Mouse (Mus musculus) embryonic facial prominence, embryonic 14.5 days (tissue): ENCODE measurements around the gene Tlnrd1. TPM values are rescaled to one million over a fixed set of nuclear protein-coding genes. Genes with fewer than 3 reads are reported as not detected.
A peak's percentile ranks its signal among the peaks of the same experiment; 100 is the strongest.
"Not testable (repeated sequence)": the region's sequence is repeated elsewhere in the genome, so short reads cannot be mapped to it uniquely, and the experiment has no call there.

ENCODE experiments used
- ATAC-seq: fragments of 200-750 bp; cut with Nextera tagmentation; 2 replicates; pipeline ENCODE4 v1.8.0; 2017; ENCODE audit warnings: low read depth, moderate number of reproducible peaks, moderate TSS enrichment
- DNase-seq: peaks from one replicate; pipeline ENCODE4 v3.0.0-alpha.2; 2015; ENCODE audit warnings: low spot score
- H3K27ac ChIP-seq: fragments of 300-500 bp; sonication (generic); replicated peaks from 2 replicates; pipeline ENCODE4 v1.5.1; 2014; ENCODE audit warnings: low read depth, mild to moderate bottlenecking, low read length, moderate library complexity
- H3K27me3 ChIP-seq: fragments of 300-500 bp; sonication (generic); replicated peaks from 2 replicates; pipeline ENCODE4 v1.6.1; 2014; ENCODE audit warnings: low read length; ENCODE audit not compliant: control insufficient read depth, insufficient read depth
- H3K36me3 ChIP-seq: fragments of 300-500 bp; sonication (generic); 2 replicates; pipeline ENCODE4 v1.6.1; 2014; ENCODE audit warnings: low read length, mixed read lengths; ENCODE audit not compliant: control insufficient read depth, insufficient read depth
- H3K4me1 ChIP-seq: fragments of 300-500 bp; sonication (generic); 2 replicates; pipeline ENCODE4 v1.6.1; 2014; ENCODE audit warnings: antibody characterized with exemption, low read length; ENCODE audit not compliant: control insufficient read depth, insufficient read depth
- H3K4me2 ChIP-seq: fragments of 300-500 bp; sonication (generic); 2 replicates; pipeline ENCODE4 v1.6.1; 2014; ENCODE audit warnings: low read depth, mild to moderate bottlenecking, low read length, moderate library complexity, mixed read lengths
- H3K4me3 ChIP-seq: fragments of 300-500 bp; sonication (generic); 2 replicates; pipeline ENCODE4 v1.5.1; 2014; ENCODE audit warnings: low read depth, mild to moderate bottlenecking, low read length
- H3K9ac ChIP-seq: fragments of 300-500 bp; sonication (generic); 2 replicates; pipeline ENCODE4 v1.6.1; 2014; ENCODE audit warnings: low read depth, mild to moderate bottlenecking, low read length, moderate library complexity, mixed read lengths
- H3K9me3 ChIP-seq: fragments of 300-500 bp; sonication (generic); 2 replicates; pipeline ENCODE4 v1.6.1; 2016; ENCODE audit warnings: low read length; ENCODE audit not compliant: control insufficient read depth
- WGBS: fragments of 180-500 bp; shearing (Covaris S2); extraction: QIAGEN DNeasy Blood & Tissue Kit; methylation state at CpG from one replicate; pipeline ENCODE4 v1.1.7; 2014; 5-methylcytosine and 5-hydroxymethylcytosine counted together
- polyA plus RNA-seq: library from polyadenylated mRNA; unstranded; fragments of >200 nt; fragmentation: Nextera tagmentation; extraction: Ambion mirVana; gene quantifications from 2 replicates; pipeline ENCODE4 v1.2.1, GENCODE M21; 2014

Gene Tlnrd1
- polyA plus RNA-seq, 1 experiment from 2014 or later: 14.9 TPM

DNA sequence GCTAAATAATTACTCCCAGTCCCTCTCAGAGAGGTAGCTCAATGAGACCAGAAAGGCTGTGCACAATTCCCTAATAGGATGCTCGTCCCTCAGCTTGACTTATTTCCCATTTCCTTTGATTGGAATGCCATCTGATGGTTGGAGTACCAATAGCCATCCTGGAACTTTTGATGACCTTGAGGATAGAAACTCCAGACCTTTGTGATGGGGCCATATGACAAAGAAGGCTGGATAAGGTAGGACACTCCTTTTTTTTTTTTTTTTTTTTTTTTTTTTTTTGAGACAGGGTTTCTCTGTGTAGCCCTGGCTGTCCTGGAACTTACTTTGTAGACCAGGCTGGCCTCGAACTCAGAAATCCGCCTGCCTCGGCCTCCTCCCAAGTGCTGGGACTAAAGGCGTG is 5.8 kb upstream of the Tlnrd1 start:
- H3K27ac ChIP-seq, H3K9me3 ChIP-seq, H3K4me2 ChIP-seq, H3K4me3 ChIP-seq, H3K27me3 ChIP-seq, ATAC-seq, H3K36me3 ChIP-seq, DNase-seq, H3K9ac ChIP-seq, H3K4me1 ChIP-seq: not testable (repeated sequence)
- 88% methylated on average over 5 of the region's 5 CpGs for WGBS

DNA sequence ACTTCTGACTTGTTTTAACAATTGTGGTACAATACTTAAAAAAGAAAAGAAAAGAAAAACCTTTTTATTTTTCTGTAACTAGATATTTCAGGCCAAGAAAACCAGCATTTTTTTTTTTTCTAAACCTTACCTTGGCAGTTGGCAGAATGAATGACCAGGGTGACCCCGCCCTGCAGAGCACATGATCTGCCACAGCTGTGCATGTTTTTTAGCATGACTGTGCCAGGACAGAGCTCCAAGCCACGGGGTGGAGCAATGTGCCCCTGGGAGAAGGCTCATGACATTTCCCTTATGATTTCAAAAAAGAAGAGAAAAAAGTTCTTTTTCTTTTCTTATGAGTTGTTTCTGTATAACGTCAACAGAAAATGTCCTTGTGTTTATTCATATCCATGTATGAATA is 5.3 kb upstream of the Tlnrd1 start:
- ATAC-seq: no peak

DNA sequence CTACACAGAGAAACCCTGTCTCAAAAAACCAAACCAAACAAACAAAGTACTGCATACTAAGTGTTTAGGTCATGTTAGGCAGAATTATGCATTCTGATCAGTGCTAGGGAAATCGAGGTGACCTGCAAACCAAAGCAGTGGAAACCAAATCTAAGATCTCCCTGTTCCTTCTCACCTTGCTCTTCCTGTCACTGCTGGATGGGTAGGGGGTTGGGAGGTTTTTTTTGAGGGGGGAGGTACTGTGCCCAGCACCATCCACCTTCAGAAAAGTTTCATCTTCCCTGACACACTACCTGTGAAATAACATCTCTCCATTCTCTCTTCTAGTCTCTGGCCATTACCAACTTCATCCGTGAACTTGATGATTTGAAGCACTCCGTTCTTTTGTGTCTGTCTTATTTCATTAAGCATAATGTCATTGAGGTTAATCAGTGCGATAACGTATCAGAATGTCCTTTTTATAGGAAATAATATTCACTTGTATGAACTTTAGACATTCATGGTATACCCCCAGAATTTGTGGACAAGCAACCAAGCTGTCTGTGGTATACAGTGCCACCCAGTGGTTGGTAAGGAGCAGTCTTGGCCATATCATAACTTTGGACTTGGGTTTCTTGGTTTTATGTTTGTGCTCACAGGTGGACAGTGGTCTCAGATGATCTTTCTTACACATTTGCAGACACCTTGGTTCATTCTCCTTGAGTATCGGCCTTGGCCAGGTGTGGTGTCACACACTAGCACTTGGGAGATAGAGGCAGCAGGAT is 2.4 kb upstream of the Tlnrd1 start:
- no peaks in the 10 kb centered on the region for H3K9me3 ChIP-seq
- H3K27ac ChIP-seq: no peak overlapping the region
- 0 out of 2 replicates have a peak, but pooled peaks cover 7% of the 10 kb centered on the region for H3K36me3 ChIP-seq
- H3K4me1 ChIP-seq: peaks cover 16% of the 10 kb centered on the region
- no peaks in the 10 kb centered on the region for H3K27me3 ChIP-seq
- no peak overlapping the region for H3K9ac ChIP-seq
- no peak overlapping the region for H3K4me2 ChIP-seq
- DNase-seq (no peak), ATAC-seq (no peak)
- H3K4me3 ChIP-seq: no peak overlapping the region
- 93% methylated on average over 6 of the region's 6 CpGs for WGBS

More for the DNA sequence above, 5.3 kb upstream of the Tlnrd1 start:
- Histone ChIP-seq H3K4me2 (no peak overlapping the region), H3K9ac (no peak overlapping the region), H3K9me3 (no peaks in the 10 kb centered on the region), H3K4me1 (peaks cover 12% of the 10 kb centered on the region), H3K27me3 (no peaks in the 10 kb centered on the region), H3K27ac (no peak overlapping the region; the same call in 1 of the 2 replicates), H3K4me3 (no peak overlapping the region), H3K36me3 (0 out of 2 replicates have a peak, but pooled peaks cover under 1% of the 10 kb centered on the region)
- peak; percentile 45 for DNase-seq
- WGBS: 39% methylated on average over 3 of the region's 3 CpGs

DNA sequence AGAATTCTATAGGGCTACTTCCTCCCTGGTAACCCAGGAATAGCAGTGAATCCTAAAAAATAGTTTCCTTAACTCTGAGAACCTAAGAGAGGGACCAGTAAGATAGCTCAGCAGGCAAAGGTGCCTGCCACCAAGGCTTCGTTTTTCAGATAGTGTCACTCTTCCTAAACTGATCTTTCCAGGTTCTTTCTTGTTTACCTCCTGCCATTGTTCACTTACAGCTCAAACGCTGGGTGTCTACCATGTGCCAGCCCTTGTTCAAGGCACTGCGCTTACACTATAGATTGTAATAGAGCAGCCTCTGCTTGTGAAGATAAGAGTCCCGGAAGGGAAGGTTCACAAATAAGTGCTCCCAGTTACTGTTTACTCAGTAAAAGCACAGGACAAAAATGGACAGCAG is 1.7 kb upstream of the Tlnrd1 start:
- Histone ChIP-seq H3K27ac (no peak overlapping the region), H3K4me1 (peaks cover 24% of the 10 kb centered on the region), H3K4me3 (no peak overlapping the region), H3K36me3 (0 out of 2 replicates have a peak, but pooled peaks cover 7% of the 10 kb centered on the region), H3K9me3 (no peaks in the 10 kb centered on the region), H3K4me2 (no peak overlapping the region), H3K9ac (no peak overlapping the region), H3K27me3 (no peaks in the 10 kb centered on the region)
- DNase-seq: no peak
- WGBS: 89% methylated on average over 4 of the region's 4 CpGs
- no peak for ATAC-seq

DNA sequence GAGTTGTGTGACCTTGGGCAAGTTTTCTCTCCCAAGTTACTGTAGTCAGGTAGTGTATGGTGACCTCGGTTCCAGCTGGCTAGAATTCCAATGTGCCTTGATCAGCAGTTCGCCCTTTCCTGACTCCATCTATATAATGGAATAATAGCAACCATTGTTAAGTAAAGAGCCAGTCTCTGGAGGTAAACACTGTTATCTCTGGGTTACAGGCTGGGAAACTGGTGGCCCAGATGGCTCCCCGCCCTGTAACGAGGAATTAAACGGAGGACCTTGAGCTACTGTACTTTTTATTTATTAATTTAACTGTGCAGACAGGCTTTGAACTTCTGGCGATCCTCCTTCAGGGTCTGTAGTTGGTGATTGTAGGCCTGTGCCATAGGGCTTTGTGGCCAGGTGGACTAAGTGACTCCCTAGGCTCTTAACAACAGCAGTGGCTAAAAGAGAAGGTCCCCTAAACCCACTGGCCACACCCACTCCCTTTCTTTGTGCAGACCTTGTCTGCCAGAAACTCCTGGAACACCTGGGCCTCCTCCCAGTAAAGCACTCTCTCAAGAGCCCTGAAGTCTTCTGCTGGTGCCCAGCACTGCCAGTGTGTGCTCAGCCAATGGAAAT is 922 bp upstream of the Tlnrd1 start:
- ATAC-seq (no peak), DNase-seq (no peak)
- Histone ChIP-seq H3K4me2 (peak overlapping the region; percentile 91), H3K27ac (peak overlapping the region; percentile 96), H3K9ac (peak overlapping the region; percentile 90), H3K4me3 (peak overlapping the region; percentile 87), H3K4me1 (peaks cover 31% of the 10 kb centered on the region), H3K9me3 (no peaks in the 10 kb centered on the region), H3K36me3 (0 out of 2 replicates have a peak, but pooled peaks cover 7% of the 10 kb centered on the region), H3K27me3 (no peaks in the 10 kb centered on the region)
- 29% methylated on average over 6 of the region's 6 CpGs for WGBS

DNA sequence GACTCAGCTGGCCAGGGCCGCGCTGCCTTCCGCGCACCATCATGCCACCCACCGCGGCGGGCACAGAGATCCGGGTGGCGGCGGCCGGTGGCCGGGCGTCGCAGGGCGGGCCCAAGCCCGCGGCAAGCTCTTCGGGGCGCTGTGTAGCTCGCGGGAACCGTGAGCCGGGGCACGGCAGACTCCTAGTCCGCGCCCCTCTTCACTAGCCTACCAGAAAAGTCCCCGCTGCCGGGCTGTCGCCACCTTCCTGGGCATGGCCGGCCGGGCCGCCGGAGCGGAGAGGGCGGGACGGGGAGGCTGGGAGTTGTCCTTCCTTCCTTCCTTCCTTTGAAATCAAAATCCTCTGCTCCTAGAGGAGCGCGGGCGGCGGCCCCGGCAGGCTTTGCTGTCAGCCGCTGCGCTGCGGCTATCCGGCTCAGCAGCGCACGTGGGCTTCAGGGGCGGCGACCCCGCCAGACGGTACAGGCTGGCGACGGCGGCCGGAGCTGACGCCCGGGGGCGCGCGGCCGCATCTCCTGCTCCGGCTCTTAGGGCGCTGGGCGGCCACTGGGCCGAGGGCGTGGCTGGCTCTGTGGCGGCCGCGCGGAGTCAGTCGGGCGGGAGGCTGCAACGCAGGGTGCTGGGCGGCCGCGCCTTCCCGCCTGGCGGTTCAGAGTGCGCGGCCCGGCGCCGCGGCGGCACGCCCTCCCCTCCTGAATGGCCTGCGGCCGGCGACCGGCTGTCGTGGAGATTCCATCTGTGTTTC is 657 bp downstream of the Tlnrd1 start:
- ATAC-seq: peak; percentile 84
- Histone ChIP-seq H3K4me3 (peak overlapping the region; percentile 87), H3K27ac (peak overlapping the region; percentile 96), H3K9ac (peak overlapping the region; percentile 90), H3K36me3 (peaks cover 8% of the 10 kb centered on the region; the same call in 1 of the 2 replicates), H3K4me1 (peaks cover 43% of the 10 kb centered on the region), H3K4me2 (peak overlapping the region; percentile 91), H3K9me3 (no peaks in the 10 kb centered on the region), H3K27me3 (no peaks in the 10 kb centered on the region)
- DNase-seq: peak; percentile 83
- WGBS: under 1% methylated on average over 42 of the region's 91 CpGs

DNA sequence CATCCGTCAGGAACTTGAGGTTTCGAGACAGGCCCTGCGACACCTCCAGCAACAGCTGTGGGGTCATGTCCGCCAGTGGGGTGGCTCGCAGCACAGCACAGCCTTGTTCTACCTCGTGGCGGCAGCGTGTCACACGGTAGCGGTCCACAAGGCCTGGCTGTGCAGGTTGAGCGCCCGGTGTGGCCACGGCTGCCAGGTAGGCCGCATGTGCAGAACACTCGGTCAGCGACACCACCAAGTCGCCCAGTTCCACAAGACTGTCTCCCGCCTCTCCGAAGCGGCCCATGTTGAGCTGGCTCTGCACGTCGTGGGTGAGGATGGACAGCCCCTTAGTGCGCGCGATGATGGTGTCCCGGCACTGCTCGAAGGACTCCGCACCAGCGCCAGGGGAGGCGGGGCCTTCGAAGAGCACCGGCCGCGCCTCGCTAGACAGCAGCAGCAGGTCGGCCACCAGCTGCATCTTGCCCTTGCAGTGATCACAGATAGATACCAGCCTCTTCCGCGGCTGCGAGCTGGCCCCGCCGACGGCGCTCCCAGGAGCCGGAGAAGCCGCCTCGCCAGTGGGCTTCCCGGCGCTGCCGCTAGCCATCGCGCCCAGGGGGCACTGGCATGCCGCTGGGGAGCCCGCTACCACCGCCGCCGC is 1.4 kb downstream of the Tlnrd1 start:
- Histone ChIP-seq H3K9me3 (no peaks in the 10 kb centered on the region), H3K4me2 (peak overlapping the region; percentile 91), H3K36me3 (peaks cover 15% of the 10 kb centered on the region), H3K27me3 (no peaks in the 10 kb centered on the region), H3K4me1 (peaks cover 43% of the 10 kb centered on the region), H3K4me3 (peak overlapping the region; percentile 87), H3K9ac (peak overlapping the region; percentile 90), H3K27ac (peak overlapping the region; percentile 96)
- 24% methylated on average over 34 of the region's 56 CpGs for WGBS
- ATAC-seq (peak; percentile 6; the same call in 1 of the 2 replicates), DNase-seq (peak; percentile 70)

DNA sequence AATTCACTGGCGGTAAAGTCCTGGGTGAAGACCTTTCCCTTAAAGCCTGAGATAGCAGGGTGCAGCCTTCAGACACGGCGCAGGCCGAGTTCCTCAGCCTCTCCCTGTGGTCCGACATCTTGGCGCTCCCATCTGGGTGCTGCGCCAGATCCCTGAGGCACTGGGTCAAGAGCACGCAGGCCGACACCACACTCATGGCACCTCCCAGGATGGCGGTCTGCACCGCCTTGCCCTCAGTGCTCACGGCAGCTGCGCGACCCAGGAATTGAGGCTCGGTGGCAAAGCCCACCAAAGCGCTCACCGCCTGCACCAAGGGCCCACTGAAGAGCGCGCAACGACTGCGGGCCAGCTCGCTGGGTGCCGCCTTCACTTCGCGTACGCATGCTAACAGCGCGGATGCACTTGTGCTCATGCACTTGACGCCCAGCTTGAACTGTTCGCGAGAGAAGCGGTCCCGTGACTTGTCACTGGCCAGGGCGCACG is 1.9 kb downstream of the Tlnrd1 start:
- Histone ChIP-seq H3K27me3 (no peaks in the 10 kb centered on the region), H3K9ac (peak overlapping the region; percentile 90), H3K4me2 (peak overlapping the region; percentile 91), H3K9me3 (no peaks in the 10 kb centered on the region), H3K4me3 (peak overlapping the region; percentile 87), H3K4me1 (peaks cover 43% of the 10 kb centered on the region), H3K36me3 (peaks cover 19% of the 10 kb centered on the region), H3K27ac (no peak overlapping the region)
- ATAC-seq: no peak
- WGBS: 82% methylated on average over 25 of the region's 35 CpGs
- no peak for DNase-seq
